Mouse (Mus musculus) cerebellum, postnatal 14 days (tissue): Measurements from ENCODE around the gene Ugt1a6b.

ENCODE experiments used
- DNase-seq, 2 experiments: peaks; one replicate each; pipeline ENCODE4 v3.0.0; 2021; ENCODE audit warnings: mixed read lengths in 2 of 2

Ugt1a6b gene

GRCm38 (mm10) chr1:88226670-88227379, 123.8 kb downstream of the Ugt1a6b start, which contains the start of gene Mroh2a:
TSS of gene Mroh2a (plus strand) at chr1:88226986.
- DNase-seq: no peak

DNA sequence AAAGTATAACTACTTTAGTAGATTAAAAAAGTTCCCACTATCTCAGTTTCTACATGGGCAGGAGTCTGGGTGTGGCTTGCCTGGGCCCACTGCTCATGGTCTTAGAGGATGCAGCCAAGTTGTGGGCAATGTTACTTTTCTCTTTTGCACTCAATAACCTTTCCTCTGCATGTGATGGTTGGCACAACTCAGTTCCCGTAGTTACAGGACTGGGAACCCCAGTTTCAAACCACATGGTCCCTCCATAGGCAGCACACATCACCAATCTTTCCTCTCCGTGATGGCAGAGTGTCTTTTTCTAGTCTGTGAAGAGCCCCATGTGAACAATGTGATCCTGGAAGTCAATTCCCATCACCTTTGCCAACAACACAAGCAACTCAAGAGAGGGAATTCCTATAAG, 124.4 kb downstream of the Ugt1a6b start:
- DNase-seq: no peak

- DNase-seq: no peak
Measured at GRCm38 (mm10) chr1:88228121-88228520, 125.1 kb downstream of the Ugt1a6b start.

GRCm38 (mm10) chr1:88229566-88229965, 126.5 kb downstream of the Ugt1a6b start:
- no peak for DNase-seq

GRCm38 (mm10) chr1:88229986-88230385, 126.9 kb downstream of the Ugt1a6b start:
- DNase-seq: no peak

GRCm38 (mm10) chr1:88230421-88230820, 127.4 kb downstream of the Ugt1a6b start:
- no peak for DNase-seq

GRCm38 (mm10) chr1:88230981-88231802, 128.1 kb downstream of the Ugt1a6b start:
- DNase-seq: no peak

GRCm38 (mm10) chr1:88231803-88232499, 128.9 kb downstream of the Ugt1a6b start:
- DNase-seq: peak in 1 of 2 experiments; percentile 4

DNA sequence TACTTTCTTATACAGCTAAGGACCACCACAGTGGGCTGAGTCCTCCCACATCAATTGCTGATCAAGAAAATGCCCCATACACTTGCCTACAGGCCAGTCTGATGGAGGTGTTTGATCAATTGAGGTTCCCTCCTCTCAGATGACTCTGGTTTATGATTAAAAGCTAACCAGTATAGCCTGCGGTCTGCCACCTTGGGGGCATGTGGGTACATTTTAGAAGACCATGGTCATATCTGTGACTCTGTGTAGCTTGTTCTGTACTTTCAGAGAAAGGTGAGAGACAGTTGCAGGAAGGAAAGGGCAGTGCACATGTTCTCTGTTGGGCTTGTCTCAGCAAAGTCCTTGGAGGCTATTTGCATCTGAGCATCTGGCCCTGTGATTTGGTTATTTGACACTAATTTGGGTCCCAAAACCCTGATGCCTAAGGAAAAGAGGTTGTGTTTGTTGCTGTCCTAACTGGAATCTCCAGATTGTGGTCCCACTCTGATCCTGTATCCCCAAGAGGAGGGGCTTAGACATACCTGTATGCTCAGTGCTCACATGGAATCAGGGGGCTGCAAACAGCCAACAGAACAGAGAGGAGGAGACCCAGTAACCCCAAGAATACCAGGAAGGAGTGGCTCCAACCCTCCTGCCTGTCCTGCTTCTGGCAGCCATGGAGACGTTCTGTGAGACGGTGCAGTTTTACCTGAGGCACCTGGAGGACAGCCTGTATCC, 129.8 kb downstream of the Ugt1a6b start:
- DNase-seq: peak in 1 of 2 experiments; percentile 1

GRCm38 (mm10) chr1:88233421-88234247, 130.6 kb downstream of the Ugt1a6b start:
- DNase-seq: peak in 1 of 2 experiments; percentile 1

GRCm38 (mm10) chr1:88234248-88234610, 131.2 kb downstream of the Ugt1a6b start:
- DNase-seq: no peak

GRCm38 (mm10) chr1:88234646-88235045, 131.6 kb downstream of the Ugt1a6b start:
- DNase-seq: no peak

GRCm38 (mm10) chr1:88235046-88235893, 132.2 kb downstream of the Ugt1a6b start:
- no peak for DNase-seq

GRCm38 (mm10) chr1:88235894-88236415, 132.9 kb downstream of the Ugt1a6b start:
- DNase-seq: no peak

- no peak for DNase-seq
Measured at GRCm38 (mm10) chr1:88237311-88237710, 134.3 kb downstream of the Ugt1a6b start.

GRCm38 (mm10) chr1:88238771-88239170, 135.7 kb downstream of the Ugt1a6b start:
- DNase-seq: no peak

- no peak for DNase-seq
Measured at GRCm38 (mm10) chr1:88240072-88240471, 137.0 kb downstream of the Ugt1a6b start.

- no peak for DNase-seq
Measured at GRCm38 (mm10) chr1:88240579-88240978, 137.5 kb downstream of the Ugt1a6b start.

DNA sequence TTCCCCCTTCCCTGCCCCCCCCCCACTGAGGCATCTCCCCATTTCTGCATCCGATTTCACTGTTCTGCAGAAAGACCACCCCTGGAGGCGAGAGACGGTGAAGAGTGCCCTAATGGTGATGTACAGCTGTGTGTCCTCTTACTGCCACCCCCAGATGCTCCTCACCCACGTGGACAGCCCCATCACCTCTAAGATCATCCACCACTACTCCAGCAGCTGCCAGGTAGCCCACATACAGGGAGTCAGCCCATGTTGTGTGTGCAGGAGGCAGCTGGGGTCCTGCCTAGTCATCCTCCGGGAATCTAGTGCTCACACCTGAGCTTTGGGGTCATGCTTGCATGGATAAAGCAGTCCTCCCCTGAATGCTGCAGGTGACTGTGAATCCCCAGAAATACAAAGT, 140.8 kb downstream of the Ugt1a6b start:
- no peak for DNase-seq

GRCm38 (mm10) chr1:88245881-88246280, 142.8 kb downstream of the Ugt1a6b start:
- no peak for DNase-seq

DNA sequence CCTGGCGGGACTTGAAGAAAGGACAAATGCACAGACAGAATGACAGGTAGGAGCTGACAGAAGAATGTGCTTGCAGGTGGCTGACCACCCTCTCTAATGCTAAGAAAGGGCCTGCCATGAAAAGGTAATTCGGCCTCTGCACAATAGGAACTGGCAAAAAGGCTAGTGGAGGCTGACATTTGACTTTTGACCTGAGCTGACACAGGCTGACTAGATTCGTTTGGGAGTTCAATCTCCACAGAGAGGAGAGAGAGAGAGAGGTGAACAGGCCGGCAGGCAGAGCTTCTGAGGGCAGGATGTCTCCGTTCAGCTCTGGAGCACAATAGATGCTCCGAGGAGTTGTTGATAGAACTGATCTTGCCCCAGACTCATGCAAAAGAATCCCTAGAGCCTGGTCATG, 143.3 kb downstream of the Ugt1a6b start:
- no peak for DNase-seq
